Mouse (Mus musculus): Measurements from ENCODE around the gene Trip12. TPM values are rescaled to one million over a fixed set of nuclear protein-coding genes. Genes with fewer than 3 reads are reported as not detected.

The Trip12 gene
- total RNA-seq, 2 experiments from 2014 or later = 182 to 184 TPM

DNA sequence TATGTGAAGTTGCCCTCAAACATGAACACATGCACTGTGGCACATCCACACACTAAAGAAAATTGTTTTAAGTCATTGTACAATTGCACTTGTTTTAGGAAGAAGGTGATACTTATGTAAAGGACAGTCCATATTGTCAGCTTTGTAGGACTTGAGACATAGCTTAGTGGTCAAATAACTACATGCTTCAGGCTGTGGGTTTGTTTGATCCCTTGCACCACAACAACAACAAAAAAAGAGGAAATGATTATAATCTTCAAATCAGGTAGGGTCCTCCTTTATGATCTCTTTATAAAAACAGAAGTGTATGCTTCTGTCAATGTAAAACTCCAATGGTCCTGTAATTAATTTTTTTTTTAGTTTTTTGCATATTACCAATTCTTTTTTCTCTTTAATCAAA is 41.1 kb downstream of the Trip12 start:
- no peak for DNase-seq (ENCODE audit: extremely low spot score in 1 of 2, low spot score in 1 of 2)

DNA sequence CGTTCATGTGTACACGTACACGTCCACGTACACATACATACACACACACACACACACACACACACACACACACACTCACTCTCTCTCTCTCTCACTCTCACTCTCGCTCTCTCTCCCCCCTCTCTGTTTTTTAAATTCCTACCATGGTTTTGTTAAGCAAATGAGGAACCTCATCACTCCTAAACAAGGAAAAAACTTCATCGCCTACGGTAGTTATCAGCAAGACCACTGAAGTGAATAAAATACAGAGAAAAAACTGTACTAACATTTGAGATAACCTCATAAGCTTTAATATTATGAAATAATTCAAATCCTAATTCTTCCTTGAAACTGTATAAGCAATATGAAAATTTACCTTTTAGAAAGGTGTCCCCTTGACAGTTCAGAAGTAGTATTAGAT is 45.0 kb downstream of the Trip12 start:
- no peak for DNase-seq (ENCODE audit: extremely low spot score in 1 of 2, low spot score in 1 of 2)

DNA sequence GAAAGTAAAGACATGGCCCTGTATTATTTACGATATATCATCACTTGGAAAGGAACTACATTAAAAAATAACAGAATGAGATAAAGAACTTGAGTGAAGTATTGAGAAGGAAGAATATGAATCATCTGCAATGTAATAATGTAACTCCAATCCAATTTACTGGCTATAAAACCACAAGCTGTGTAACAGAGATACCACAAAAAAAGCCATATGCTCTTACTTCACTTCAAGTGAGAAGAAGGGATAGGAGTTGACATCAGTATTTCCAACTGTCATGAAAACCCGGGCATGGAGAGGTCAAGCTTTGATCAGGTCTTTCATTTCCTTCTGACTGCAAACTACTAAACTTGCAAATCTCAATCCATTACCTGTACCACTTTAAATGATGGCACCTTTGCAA is 48.9 kb downstream of the Trip12 start:
- DNase-seq (ENCODE audit: extremely low spot score in 1 of 2, low spot score in 1 of 2) = no peak

DNA sequence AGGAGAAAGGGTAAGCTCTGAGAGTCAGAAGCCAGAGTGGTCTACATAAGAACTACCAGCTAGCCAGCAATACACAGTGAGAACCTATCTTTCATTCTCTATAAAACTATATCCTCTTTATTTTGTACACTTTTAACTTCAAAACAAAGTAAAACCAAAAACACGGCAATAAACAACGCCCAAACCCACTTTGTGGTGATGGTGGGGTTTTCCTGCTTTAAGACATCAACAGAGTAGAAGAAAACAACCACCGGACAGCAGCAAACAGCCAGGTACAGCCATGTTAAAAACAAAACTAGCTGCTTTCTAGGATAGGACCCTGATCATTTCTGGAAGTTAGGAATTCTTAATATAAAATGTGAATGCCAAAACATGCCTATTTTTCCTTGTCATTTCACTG is 59.7 kb downstream of the Trip12 start:
- no peak for DNase-seq (ENCODE audit: extremely low spot score in 1 of 2, low spot score in 1 of 2)

DNA sequence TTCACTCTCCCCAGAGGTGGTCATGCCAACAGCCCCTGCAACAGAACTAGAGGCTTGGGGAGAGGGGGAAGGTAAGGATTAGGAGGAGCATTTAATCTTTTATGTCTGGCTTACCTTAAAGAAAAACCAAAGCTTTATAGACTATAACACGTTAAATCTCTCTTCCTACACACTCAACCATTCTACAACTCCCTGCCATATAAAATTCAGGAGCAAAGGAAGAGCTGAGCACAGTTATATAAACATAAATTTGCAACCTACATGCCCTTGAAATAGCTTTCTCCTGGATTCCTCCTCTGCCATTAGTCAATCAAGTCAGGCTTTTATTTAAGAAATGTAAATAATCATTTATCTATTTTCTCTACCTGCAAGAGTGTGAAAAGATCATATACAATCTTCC is 62.9 kb downstream of the Trip12 start:
- no peak for DNase-seq (ENCODE audit: extremely low spot score in 1 of 2, low spot score in 1 of 2)

DNA sequence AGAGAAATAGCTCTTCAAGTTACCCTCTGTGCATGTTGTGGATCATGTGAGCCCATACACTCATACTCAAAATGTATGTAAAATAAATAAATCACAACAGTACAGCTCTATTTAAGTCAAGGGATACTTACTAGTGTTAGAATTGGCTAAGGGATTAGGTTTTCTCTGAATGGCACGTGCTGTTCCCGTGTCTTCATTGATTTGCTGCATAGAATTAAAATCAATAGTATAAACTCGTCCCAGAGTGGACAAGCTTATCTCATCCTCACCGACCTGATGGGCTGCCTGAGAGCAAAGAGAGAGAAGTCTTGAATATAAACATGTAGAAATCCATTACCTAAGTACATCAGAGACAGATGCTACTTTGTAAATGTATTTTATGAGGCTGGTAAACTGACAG is 81.5 kb downstream of the Trip12 start:
- no peak for DNase-seq (ENCODE audit: extremely low spot score in 1 of 2, low spot score in 1 of 2)

DNA sequence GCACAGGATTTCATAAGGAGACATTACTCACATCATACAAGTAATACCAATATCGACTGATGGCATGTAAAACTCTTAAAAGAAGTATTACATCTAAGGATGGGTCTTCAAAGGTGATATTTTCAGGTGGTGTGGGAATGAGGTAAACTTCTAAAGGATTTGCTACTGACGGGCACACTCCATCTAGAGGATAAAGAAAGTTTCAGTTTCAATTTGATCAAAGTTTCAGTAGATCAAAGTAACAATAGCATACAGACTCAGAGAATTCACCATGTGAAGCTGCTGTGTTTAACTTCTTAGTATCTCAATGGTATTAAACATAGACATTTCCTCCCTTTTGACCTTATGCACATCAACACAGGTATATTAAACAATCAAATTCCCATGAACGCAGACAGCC is 98.2 kb downstream of the Trip12 start:
- DNase-seq (ENCODE audit: extremely low spot score in 1 of 2, low spot score in 1 of 2) = no peak

DNA sequence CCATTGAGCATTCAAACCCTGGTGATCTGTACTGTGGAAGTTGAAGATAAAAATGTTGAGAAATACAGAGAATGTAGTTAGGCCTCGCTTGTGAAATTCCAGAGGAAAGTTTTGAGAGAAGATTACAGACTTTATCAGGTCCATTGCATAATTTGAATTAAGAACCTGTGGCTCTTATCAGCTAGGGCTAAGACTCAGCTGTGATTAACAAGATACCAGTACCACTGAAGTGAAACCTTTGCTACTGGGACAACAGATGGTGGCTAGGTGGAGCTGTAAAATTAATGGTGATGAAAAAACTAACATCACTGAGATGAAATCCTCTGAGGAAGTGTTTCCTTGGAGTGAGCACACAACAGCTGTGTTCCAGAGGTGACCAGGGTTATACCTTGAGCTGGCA is 100.2 kb downstream of the Trip12 start:
- no peak for DNase-seq (ENCODE audit: extremely low spot score in 1 of 2, low spot score in 1 of 2)

DNA sequence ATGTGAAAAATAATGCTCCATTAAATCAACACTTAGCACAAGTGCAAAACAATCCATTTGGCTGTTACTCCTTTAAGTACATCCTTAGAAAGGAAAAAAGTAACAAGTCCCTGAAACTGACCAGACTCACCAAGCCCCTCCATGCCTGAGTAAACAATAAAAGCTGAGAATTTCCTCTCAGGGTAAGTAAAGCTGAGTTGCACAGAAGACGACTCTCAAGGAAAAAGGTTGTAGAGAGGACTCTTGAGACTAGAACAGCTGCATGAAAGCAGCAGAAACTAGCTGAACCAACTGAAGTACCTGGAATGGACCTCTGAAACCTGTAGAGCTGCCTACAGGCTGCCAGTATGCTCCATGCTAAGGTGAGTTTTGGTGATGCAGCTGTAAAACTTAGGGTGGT is 103.2 kb downstream of the Trip12 start:
- DNase-seq (ENCODE audit: extremely low spot score in 1 of 2, low spot score in 1 of 2) = no peak

DNA sequence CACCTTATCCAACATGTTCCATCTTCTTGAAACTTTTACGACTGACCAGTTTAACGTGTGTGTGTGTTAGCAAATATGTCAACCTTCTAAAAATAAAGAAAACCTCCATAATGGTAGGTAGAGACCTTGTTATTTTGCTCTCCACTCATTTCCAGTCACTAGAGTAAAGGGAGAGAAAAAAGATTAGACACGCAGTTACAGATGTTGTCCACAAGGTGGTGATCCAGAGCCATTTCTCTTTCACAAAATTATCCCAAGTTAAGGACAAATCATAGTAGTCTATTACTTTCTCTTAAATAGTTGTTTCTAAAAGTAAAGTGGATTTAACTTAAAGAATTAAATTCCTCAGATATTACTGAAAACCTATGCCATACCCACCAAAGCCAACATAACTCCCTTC is 106.5 kb downstream of the Trip12 start:
- no peak for DNase-seq (ENCODE audit: extremely low spot score in 1 of 2, low spot score in 1 of 2)

DNA sequence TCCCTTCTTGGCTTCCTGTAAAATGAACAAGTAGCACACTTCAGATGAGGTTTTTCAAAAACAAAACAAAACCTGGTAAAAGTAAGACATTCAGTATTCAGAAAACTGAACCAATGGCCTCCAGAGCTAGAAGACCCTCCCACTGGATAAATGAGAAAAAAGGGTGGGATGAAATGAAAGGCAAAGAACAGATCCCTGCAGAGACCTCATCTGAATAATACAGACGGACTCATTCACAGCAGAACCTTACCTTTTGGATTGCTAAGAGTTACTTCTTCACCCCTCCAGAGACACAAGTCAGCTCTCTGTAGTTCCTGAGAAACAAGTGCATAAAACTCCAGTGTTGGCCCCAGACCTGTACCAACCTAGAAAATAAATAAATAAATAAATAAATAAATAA is 108.6 kb downstream of the Trip12 start:
- DNase-seq (ENCODE audit: extremely low spot score in 1 of 2, low spot score in 1 of 2) = no peak

DNA sequence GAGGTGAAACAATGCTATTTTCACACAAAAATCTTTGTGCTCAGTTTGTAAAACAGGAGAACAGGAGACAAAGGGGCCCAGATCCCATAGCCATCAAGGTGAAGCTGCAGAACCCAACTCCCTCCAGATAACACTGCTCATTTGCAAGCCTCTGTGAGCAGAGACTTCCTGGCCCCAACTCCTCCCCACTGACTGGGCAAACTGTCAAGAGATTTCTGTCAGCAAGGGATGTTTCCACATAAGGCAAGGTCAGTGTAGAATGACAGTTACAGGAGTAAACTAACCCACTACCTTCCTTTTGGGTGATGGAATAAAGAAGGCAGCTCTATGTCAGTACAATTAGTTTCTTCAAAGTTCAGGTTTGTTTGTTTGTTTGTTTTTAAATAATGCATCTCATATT is 117.5 kb downstream of the Trip12 start:
- no peak for DNase-seq (ENCODE audit: extremely low spot score in 1 of 2, low spot score in 1 of 2)

DNA sequence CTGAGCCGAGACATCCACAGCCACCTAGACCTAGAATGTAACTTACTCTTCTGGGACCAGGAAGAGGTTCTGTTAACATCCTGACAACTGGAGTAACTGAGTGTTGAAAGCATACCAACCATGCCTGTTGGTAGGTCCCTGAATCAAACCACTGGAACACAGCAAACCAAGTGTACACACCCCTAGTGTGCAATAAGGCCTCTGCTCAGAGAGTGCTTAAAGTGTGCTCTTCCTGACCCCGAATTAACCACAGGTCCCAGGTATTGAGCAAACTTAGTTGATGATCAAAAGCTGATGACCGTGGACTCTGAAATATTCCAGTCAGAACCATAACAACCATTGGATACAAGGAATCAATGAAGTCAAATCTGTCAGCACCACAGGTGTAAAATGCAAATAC is 117.9 kb downstream of the Trip12 start:
- DNase-seq (ENCODE audit: extremely low spot score in 1 of 2, low spot score in 1 of 2) = no peak

DNA sequence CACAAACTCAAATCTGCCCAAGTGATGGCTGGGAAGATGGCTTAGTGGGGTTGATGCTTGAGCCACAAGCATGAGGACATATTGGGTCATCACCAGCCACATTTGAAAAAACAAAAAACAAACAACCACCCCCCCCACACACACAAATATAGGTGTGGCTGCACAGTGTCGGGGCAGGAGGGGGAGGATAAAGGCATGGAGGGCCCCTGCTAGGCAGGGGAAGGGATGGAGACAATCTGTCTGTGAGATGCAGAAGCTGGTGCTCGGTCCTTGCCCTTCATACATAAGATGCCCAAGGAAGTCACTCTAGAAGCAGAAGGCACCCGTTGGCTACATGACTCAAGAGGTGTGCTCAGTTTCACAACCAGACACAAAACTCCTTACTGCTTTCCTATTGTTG is 118.4 kb downstream of the Trip12 start:
- DNase-seq (ENCODE audit: extremely low spot score in 1 of 2, low spot score in 1 of 2) = no peak

DNA sequence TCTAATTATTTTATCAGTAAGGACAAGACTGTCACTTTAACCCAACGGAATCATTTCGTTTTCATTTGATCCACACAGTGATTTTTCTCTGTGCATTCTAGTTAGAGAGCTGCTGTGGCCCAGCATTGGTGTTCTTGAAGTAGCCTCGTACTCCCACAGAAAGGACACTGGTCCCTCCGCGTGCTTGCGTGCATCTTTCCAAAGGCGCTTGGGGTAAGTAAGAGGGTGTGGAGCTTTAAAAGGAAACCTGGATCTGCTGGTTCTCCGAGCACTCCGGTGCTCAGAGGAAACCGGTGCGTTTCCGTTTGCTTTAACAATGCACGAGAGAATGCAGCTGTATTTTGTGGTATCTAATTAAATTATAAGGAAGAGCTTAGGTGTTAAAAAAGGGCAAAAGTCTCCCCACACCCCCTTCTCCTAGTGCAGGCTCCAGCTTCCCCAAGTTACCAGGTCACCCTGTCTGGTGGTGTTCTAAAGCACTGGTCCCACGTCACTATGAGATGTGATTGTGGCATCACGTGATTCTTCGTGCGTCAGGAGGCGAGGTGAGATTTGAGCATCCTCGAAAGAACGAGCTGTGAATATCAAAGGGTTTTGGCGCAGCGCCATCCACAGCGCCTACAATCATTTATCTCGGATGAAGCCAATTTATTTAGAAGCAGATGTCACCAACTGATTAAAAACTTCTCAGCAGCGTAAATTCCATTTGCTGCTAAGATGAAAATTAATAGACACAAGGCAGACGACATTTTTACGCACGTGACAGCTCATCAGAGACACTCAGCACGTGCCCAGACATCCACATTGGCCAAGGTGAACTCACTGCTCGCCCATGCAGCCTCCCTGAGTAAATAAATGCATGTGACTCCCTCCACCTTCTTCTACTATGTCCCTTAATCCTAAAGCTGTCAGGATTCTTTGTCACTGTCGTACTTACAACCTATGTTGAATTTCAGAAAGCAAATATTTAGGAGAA is 130.2 kb downstream of the Trip12 start:
- peak; percentile 52 to 73 for DNase-seq (ENCODE audit: extremely low spot score in 1 of 2, low spot score in 1 of 2)

DNA sequence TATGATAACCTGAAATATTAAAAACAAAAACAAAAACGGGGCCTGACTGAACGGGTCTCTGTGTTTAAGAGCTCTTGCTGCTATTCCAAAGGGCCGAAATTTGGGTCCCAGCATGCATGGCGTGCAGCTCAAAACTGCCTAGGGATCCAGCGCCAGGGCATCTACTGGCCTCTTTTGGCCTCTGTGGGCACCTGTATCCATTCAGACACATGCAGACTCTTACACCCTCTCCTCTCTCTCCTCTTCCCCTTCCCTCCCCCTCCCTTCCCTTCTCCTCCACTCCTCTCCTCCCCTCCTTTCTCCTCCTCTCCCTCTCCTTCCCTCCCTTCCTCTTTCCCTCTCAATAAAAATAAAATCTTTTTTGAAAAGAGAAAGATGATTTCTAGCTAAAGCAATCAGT is 130.9 kb downstream of the Trip12 start:
- DNase-seq (ENCODE audit: extremely low spot score in 1 of 2, low spot score in 1 of 2) = no peak

DNA sequence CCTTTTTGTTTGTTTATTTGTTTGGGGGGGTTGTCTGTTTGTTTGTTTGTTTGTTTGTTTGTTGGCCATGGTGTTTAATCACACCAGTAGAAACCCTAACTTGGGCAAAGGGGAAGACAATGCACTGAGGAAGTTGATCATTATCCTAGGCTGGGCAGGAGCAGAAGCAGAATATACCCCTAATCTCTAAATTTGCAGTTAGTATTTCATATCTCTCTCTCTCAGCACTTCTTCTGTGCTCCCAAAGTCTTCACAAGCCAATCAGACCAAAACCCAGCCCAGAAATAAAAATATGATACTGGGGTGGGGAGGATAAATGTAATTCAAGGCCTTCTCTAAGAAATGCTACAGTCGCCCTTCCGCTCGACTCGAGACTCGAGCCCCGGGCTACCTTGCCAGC is 140.1 kb downstream of the Trip12 start:
- no peak for DNase-seq (ENCODE audit: extremely low spot score in 1 of 2, low spot score in 1 of 2)

DNA sequence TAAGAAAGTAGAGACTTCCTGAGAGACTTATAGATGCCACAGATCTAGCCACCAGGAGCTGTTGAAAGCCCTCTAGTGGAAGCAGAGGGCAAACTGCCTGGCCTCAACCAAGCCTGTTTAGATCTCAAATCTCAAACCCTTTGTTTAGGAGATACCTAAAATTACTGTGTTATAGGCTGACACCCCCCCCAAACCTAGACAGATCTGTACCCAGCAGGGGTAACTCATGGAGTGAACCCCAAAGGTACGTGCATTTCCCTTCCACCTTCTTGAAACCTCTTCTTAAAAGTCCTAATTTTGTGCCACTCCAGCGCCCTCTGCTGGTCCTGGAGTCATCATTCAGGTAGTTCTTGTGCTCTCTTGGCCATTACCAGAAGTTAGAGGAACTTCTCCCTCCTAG is 143.2 kb downstream of the Trip12 start:
- DNase-seq (ENCODE audit: extremely low spot score in 1 of 2, low spot score in 1 of 2) = peak; percentile 62 to 86

DNA sequence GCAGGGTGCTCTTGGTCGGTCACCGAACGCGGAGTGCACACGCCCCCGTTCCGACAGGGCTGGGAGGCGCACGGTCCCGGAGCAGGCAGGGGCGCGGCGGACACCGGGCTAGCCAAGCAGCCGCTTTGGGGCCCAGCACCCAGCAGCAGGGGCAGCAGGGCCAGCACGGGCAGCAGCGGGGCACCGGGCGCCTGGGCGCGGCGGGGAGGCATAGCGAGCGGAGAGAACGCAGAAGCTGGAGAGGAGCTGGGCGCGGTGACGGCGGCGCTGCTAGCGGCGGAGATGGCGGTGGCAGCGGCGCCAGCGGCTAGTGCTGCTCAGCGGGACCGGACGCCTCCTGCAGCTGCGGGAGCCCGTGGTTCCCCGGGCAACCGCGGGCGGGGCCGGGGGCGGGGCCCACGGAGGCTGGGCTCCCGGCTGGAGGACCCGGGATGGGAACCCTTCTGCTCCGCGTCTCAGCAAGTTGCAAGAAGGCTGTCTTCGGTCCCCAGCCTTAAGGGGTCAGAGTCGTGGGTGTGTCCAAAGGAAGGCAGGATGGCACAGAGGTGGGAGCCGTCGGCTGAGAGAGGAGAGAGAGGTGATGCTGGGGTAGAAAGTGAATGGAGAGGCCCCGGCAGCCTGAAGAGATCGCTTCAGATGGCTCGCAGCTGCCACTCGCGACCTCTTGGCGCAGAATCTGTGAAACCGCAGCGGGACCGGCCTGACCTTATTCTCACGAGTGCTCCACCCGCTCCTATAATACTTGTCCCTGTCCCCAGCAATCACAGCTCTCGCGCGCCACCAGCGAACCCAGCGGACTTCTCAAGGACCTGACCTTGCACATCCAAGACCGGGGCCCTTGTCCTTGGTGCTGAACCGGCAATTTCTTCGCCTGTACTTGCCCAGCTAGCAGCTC is 144.6 kb downstream of the Trip12 start, which contains the start of gene Dner:
Gene Dner (minus strand): TSS at position 705 of the 895 bp plus-strand sequence.
- DNase-seq (ENCODE audit: extremely low spot score in 1 of 2, low spot score in 1 of 2) = peak; percentile 61 to 66

DNA sequence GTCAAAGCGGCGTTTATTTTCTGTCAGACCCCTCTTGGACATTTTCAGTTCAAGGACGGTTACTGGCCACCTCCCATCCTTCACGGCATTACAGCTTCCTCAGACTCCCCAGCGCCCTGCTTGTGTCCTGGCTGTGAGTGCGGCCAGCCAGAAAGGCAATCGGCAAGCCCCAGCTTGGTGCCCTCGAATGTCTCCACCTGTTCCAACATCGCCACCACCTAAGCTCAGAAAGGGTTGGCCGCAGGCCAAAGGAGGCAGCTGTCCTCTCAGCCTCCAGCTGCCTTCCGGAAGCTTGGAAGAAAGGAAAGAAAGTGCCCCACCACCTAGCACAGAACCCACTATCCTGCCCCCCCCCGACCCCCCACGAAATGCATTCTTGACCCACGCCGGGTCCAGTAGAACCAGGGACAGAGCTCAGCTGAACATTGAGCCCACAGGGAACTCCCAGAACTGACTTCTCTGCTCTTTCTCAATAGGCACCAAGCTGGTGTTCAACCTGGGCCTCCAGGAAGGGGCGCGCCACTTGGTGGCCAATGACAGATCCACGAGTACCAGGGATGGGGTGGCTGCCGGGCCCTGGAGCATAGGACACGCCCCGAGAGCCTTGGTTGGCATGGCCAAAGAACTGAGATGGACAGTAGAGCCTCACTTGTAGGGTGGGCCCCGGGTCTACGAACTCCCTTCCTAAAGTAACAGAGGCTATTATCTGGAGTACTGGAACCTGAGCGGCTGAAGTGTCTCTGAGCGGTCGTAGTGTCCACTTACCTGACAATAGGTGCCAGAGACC is 145.4 kb downstream of the Trip12 start:
- DNase-seq (ENCODE audit: extremely low spot score in 1 of 2, low spot score in 1 of 2) = peak; percentile 27 to 32

DNA sequence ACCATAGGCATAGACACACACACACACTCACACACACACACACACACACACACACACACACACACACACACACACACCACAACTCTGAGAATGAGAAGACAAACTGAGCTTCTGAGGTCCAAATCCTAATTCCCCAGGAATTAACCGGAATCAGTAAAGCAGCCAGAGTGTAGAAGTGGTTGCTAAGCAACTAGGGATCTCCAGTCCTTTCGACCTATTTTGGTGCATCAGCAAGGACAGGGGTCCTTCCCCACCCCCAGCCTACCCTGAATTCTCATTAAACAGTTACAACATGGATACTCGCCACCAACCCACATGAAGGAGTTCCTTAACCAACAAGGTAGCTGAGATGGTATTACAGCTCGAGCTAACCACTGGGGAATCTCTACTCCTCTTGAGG is 162.4 kb downstream of the Trip12 start:
- no peak for DNase-seq (ENCODE audit: extremely low spot score in 1 of 2, low spot score in 1 of 2)
